Mouse (Mus musculus) liver, adult 2 months (tissue): ENCODE results near the gene Ints4. TPM values are rescaled to one million over a fixed set of nuclear protein-coding genes. Genes with fewer than 3 reads are reported as not detected.
A peak's percentile ranks its signal among the peaks of the same experiment; 100 is the strongest.

Source experiments
- DNase-seq: peaks from one replicate; pipeline ENCODE4 v3.0.0-alpha.2; 2011; ENCODE audit warnings: low read depth, low spot score; ENCODE audit errors: extremely low read depth
- H3K27ac ChIP-seq: fragments of 200-500 bp; replicated peaks from 2 replicates; pipeline ENCODE4 v1.5.1; 2012; ENCODE audit warnings: low read depth, mild to moderate bottlenecking, control low read depth, inconsistent platforms, low read length; ENCODE audit not compliant: insufficient read depth
- H3K27me3 ChIP-seq: fragments of 200-500 bp; 2 replicates; pipeline ENCODE4 v1.6.1; 2012; ENCODE audit warnings: mild to moderate bottlenecking, moderate library complexity, low read length, inconsistent platforms; ENCODE audit not compliant: control insufficient read depth, insufficient read depth
- H3K36me3 ChIP-seq: fragments of 200-500 bp; 2 replicates; pipeline ENCODE4 v1.6.1; 2012; ENCODE audit warnings: low read length, inconsistent platforms; ENCODE audit not compliant: control insufficient read depth, insufficient read depth
- H3K4me1 ChIP-seq: fragments of 200-500 bp; 2 replicates; pipeline ENCODE4 v1.6.1; 2011; ENCODE audit warnings: low read length; ENCODE audit not compliant: control insufficient read depth, insufficient read depth
- H3K4me3 ChIP-seq: fragments of 200-500 bp; 2 replicates; pipeline ENCODE4 v1.5.1; 2011; ENCODE audit warnings: low read depth, mild to moderate bottlenecking, control low read depth, low read length, moderate library complexity; ENCODE audit not compliant: insufficient read depth
- H3K79me2 ChIP-seq: fragments of 200-500 bp; 2 replicates; pipeline ENCODE4 v1.6.1; 2012; ENCODE audit warnings: inconsistent platforms, mild to moderate bottlenecking, low read length, moderate library complexity; ENCODE audit not compliant: control insufficient read depth, insufficient read depth
- H3K9ac ChIP-seq: fragments of 200-500 bp; 2 replicates; pipeline ENCODE4 v1.6.1; 2012; ENCODE audit warnings: low read depth, mild to moderate bottlenecking, control low read depth, inconsistent platforms, low read length
- CTCF ChIP-seq: fragments of 200-500 bp; IDR thresholded peaks from 2 replicates; pipeline ENCODE4 v1.5.1; 2011; ENCODE audit warnings: low read depth, low read length, control low read depth
- POLR2A ChIP-seq: fragments of 200-500 bp; IDR thresholded peaks from 2 replicates; pipeline ENCODE4 v1.6.1; 2011; ENCODE audit warnings: low read length, control low read depth; ENCODE audit not compliant: insufficient read depth; ENCODE audit errors: extremely low read depth
- WGBS: fragments of 180-500 bp; shearing (Covaris S2); methylation state at CpG from one replicate; pipeline ENCODE4 v1.1.7; 2018; 5-methylcytosine and 5-hydroxymethylcytosine counted together
- polyA plus RNA-seq: library from polyadenylated mRNA; depleted of rRNA; stranded (reverse); fragments of >200 nt; gene quantifications from 2 replicates; pipeline ENCODE4 v1.2.3, GENCODE M21; 2012; rRNA removed
- total RNA-seq: library from RNA; depleted of rRNA; stranded (reverse); fragments of >200 nt; gene quantifications from 2 replicates; pipeline ENCODE4 v1.2.3, GENCODE M21; 2014; rRNA removed

Gene Ints4
- total and polyA plus RNA-seq, 2 experiments, result 23.3 to 28.6 TPM

- peaks cover 4% of the 10 kb centered on the region for H3K36me3 ChIP-seq
- no peaks in the 10 kb centered on the region for H3K27me3 ChIP-seq
- peak; percentile 97 for TF ChIP-seq POLR2A
- TF ChIP-seq CTCF, result peak; percentile 82
- peaks cover 7% of the 10 kb centered on the region; the same call in 1 of the 2 replicates for H3K79me2 ChIP-seq
- peak; percentile 94 for DNase-seq
- 1% methylated on average over 67 of the region's 68 CpGs for WGBS
- peak within 1 kb of the TSS; percentile 87 for H3K27ac ChIP-seq
- peak within 1 kb of the TSS; percentile 96 for H3K9ac ChIP-seq
- H3K4me3 ChIP-seq, result peak within 1 kb of the TSS; percentile 89
- peaks cover 7% of the 10 kb centered on the region; the same call in 1 of the 2 replicates for H3K4me1 ChIP-seq
Measured at GRCm38 (mm10) chr7:97579067-97579975, 98.6 kb downstream of the Ints4 start, which contains the start of the genes Aamdc and Rsf1. Gene Aamdc, minus strand, starts transcription at chr7:97579497. Gene Rsf1, plus strand, starts transcription at chr7:97579889.

- H3K79me2 ChIP-seq, result peaks cover 10% of the 10 kb centered on the region; the same call in 1 of the 2 replicates
- peak overlapping the region; percentile 96 for H3K9ac ChIP-seq
- peak overlapping the region; percentile 79 for H3K27ac ChIP-seq
- no peak for DNase-seq
- H3K27me3 ChIP-seq, result no peaks in the 10 kb centered on the region
- under 1% methylated on average over 65 of the region's 65 CpGs for WGBS
- no peak for TF ChIP-seq POLR2A
- TF ChIP-seq CTCF, result no peak
- H3K4me3 ChIP-seq, result peak overlapping the region; percentile 89
- H3K4me1 ChIP-seq, result peaks cover 7% of the 10 kb centered on the region; the same call in 1 of the 2 replicates
- 0 out of 2 replicates have a peak, but pooled peaks cover 3% of the 10 kb centered on the region for H3K36me3 ChIP-seq
Measured at GRCm38 (mm10) chr7:97579976-97580842, 99.5 kb downstream of the Ints4 start.

GRCm38 (mm10) chr7:97580843-97581214 lies 100.1 kb downstream of the Ints4 start:
- WGBS, result 2% methylated on average over 11 of the region's 11 CpGs
- peak overlapping the region; percentile 79; the same call in 1 of the 2 replicates for H3K27ac ChIP-seq
- DNase-seq, result peak; percentile 83
- TF ChIP-seq POLR2A (peak; percentile 25; the same call in 1 of the 2 replicates), CTCF (peak; percentile 26; the same call in 1 of the 2 replicates)
- peaks cover 10% of the 10 kb centered on the region; the same call in 1 of the 2 replicates for H3K79me2 ChIP-seq
- H3K9ac ChIP-seq, result peak overlapping the region; percentile 96; the same call in 1 of the 2 replicates
- H3K27me3 ChIP-seq, result no peaks in the 10 kb centered on the region
- peak overlapping the region; percentile 89 for H3K4me3 ChIP-seq
- H3K36me3 ChIP-seq, result no peaks in the 10 kb centered on the region
- peaks cover 7% of the 10 kb centered on the region; the same call in 1 of the 2 replicates for H3K4me1 ChIP-seq

GRCm38 (mm10) chr7:97588506-97588905 lies 107.8 kb downstream of the Ints4 start:
- no peak for DNase-seq
- Histone ChIP-seq H3K27ac (no peak overlapping the region), H3K4me3 (no peak overlapping the region), H3K27me3 (no peaks in the 10 kb centered on the region), H3K9ac (no peak overlapping the region), H3K36me3 (no peaks in the 10 kb centered on the region), H3K79me2 (peaks cover 45% of the 10 kb centered on the region; the same call in 1 of the 2 replicates), H3K4me1 (peaks cover 6% of the 10 kb centered on the region; the same call in 1 of the 2 replicates)
- TF ChIP-seq CTCF (no peak), POLR2A (no peak)
- 69% methylated on average over 5 of the region's 5 CpGs for WGBS

GRCm38 (mm10) chr7:97590488-97590887 lies 109.7 kb downstream of the Ints4 start:
- 78% methylated on average over 3 of the region's 3 CpGs for WGBS
- no peak overlapping the region for H3K27ac ChIP-seq
- no peaks in the 10 kb centered on the region for H3K27me3 ChIP-seq
- H3K4me3 ChIP-seq, result no peak overlapping the region
- H3K36me3 ChIP-seq, result no peaks in the 10 kb centered on the region
- H3K79me2 ChIP-seq, result peaks cover 49% of the 10 kb centered on the region; the same call in 1 of the 2 replicates
- no peak for TF ChIP-seq CTCF
- TF ChIP-seq POLR2A, result no peak
- no peak overlapping the region for H3K9ac ChIP-seq
- H3K4me1 ChIP-seq, result peaks cover 6% of the 10 kb centered on the region; the same call in 1 of the 2 replicates
- no peak for DNase-seq

Other genes starting within 250 kb of the Ints4 start
- 0.87 and 1.0 TPM in 2 replicates for gene Usp35, start 148.9 kb upstream of the Ints4 start, total RNA-seq
- gene Usp35, start 148.9 kb upstream of the Ints4 start, polyA plus RNA-seq, result 0.86 and 1.5 TPM in 2 replicates
- 3.2 and 4.2 TPM in 2 replicates for gene Kctd21, start 148.6 kb upstream of the Ints4 start, total RNA-seq
- 4.8 and 5.4 TPM in 2 replicates for gene Kctd21, start 148.6 kb upstream of the Ints4 start, polyA plus RNA-seq
- gene Alg8, start 109.3 kb upstream of the Ints4 start, total RNA-seq, result 3.3 and 6.2 TPM in 2 replicates
- 6.3 and 7.5 TPM in 2 replicates for gene Alg8, start 109.3 kb upstream of the Ints4 start, polyA plus RNA-seq
- 213 and 221 TPM in 2 replicates for gene Ndufc2, start 81.0 kb upstream of the Ints4 start, total RNA-seq
- gene Ndufc2, start 81.0 kb upstream of the Ints4 start, polyA plus RNA-seq, result 191 and 204 TPM in 2 replicates
- gene Thrsp, start 63.2 kb upstream of the Ints4 start, total RNA-seq, result 292 and 1,156 TPM in 2 replicates
- 247 and 275 TPM in 2 replicates for gene Thrsp, start 63.2 kb upstream of the Ints4 start, polyA plus RNA-seq
- gene Kctd14, start 29.6 kb upstream of the Ints4 start, total RNA-seq, result 0.07 and 0.18 TPM in 2 replicates
- gene Kctd14, start 29.6 kb upstream of the Ints4 start, polyA plus RNA-seq, result 0.13 TPM in 1 of 2 replicates, not detected in the other
- gene Aamdc, start 98.5 kb downstream of the Ints4 start, total RNA-seq, result 33.7 and 45.0 TPM in 2 replicates
- 23.9 and 24.9 TPM in 2 replicates for gene Aamdc, start 98.5 kb downstream of the Ints4 start, polyA plus RNA-seq
- gene Rsf1, start 98.9 kb downstream of the Ints4 start, total RNA-seq, result 7.4 and 8.0 TPM in 2 replicates
- 0.93 and 1.2 TPM in 2 replicates for gene Rsf1, start 98.9 kb downstream of the Ints4 start, polyA plus RNA-seq
- 26.0 and 29.1 TPM in 2 replicates for gene Clns1a, start 215.7 kb downstream of the Ints4 start, total RNA-seq
- gene Clns1a, start 215.7 kb downstream of the Ints4 start, polyA plus RNA-seq, result 17.1 and 21.6 TPM in 2 replicates